Mouse (Mus musculus) ES-Bruce4 (cell line): ENCODE measurements around the gene Sh3bp4. TPM values are rescaled to one million over a fixed set of nuclear protein-coding genes. Genes with fewer than 3 reads are reported as not detected.
A peak's percentile ranks its signal among the peaks of the same experiment; 100 is the strongest.

ENCODE experiments used
- H3K27ac ChIP-seq: 2 replicates; pipeline ENCODE4 v1.5.1; 2012; ENCODE audit warnings: low read length, inconsistent platforms; ENCODE audit not compliant: insufficient read depth
- H3K27me3 ChIP-seq: 2 replicates; pipeline ENCODE4 v1.6.1; 2012; ENCODE audit warnings: mild to moderate bottlenecking, low read length, inconsistent platforms; ENCODE audit not compliant: control insufficient read depth, poor library complexity, insufficient read depth, severe bottlenecking
- H3K36me3 ChIP-seq: 2 replicates; pipeline ENCODE4 v1.6.1; 2012; ENCODE audit warnings: inconsistent platforms, mild to moderate bottlenecking, low read length, moderate library complexity; ENCODE audit not compliant: control insufficient read depth, poor library complexity, insufficient read depth, severe bottlenecking
- H3K4me1 ChIP-seq: one replicate; pipeline ENCODE4 v1.8.1; 2011; ENCODE audit warnings: low read length; ENCODE audit not compliant: control insufficient read depth, insufficient read depth
- H3K4me3 ChIP-seq: 2 replicates; pipeline ENCODE4 v1.5.1; 2011; ENCODE audit warnings: low read depth, mild to moderate bottlenecking, low read length
- H3K9ac ChIP-seq: 2 replicates; pipeline ENCODE4 v1.6.1; 2012; ENCODE audit warnings: low read depth, mild to moderate bottlenecking, inconsistent platforms; ENCODE audit not compliant: poor library complexity, severe bottlenecking
- H3K9me3 ChIP-seq: replicated peaks from 2 replicates; pipeline ENCODE4 v1.6.1; 2012; ENCODE audit warnings: mild to moderate bottlenecking, low read length, inconsistent platforms; ENCODE audit not compliant: control insufficient read depth, poor library complexity, insufficient read depth, severe bottlenecking
- CTCF ChIP-seq: IDR thresholded peaks from one replicate; pipeline ENCODE4 v1.8.1; 2011; ENCODE audit warnings: low read depth, low read length
- EP300 ChIP-seq: IDR thresholded peaks from 2 replicates; pipeline ENCODE4 v1.6.1; 2011; ENCODE audit warnings: low read depth, low read length; ENCODE audit not compliant: insufficient read depth
- POLR2A ChIP-seq: IDR thresholded peaks from one replicate; pipeline ENCODE4 v1.8.1; 2011; ENCODE audit warnings: low read length; ENCODE audit not compliant: insufficient read depth
- polyA plus RNA-seq: library from polyadenylated mRNA; stranded (reverse); fragments of >200 nt; gene quantifications from 2 replicates; pipeline ENCODE4 v1.2.4, GENCODE M21; 2011; ENCODE audit warnings: low read depth; ENCODE audit not compliant: missing spikeins, insufficient read depth, insufficient read length

Sh3bp4 gene
- 32.1 and 37.6 TPM in 2 replicates for polyA plus RNA-seq

DNA sequence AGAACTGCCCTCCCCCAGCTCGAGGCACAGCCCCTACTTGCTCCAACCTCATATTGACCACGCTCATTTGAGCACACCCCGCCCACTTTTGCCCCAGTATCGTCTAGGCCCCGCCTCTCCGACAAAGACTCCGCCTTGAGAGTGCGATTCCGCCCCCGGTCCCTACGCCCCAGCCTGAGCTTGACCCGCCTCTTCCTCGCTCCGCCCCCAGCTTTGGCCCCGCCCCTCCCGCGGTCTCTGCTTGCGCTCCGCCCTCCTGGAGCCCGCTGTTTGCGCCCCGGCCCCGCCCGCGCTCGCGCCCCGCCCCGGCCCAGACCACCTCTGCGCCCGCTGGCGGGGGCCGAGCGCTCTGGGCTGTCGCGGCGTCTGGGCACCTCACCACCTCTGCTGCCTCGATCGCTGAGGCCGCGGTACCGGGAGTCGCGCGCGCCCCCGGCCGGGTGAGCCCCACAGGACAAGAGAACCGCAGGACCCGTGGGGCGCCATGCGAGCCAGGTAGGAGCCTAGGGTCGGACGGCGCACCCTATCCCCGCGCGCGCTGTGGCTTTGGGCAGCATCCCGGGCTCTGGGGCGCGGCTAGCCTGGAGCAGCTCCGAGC is at the start of gene Sh3bp4:
Gene Sh3bp4, plus strand, starts transcription at position 313 of the 598 bp plus-strand sequence.
- Histone ChIP-seq H3K4me3 (peak within 1 kb of the TSS; percentile 72), H3K27me3 (no peaks in the 10 kb centered on the region), H3K27ac (peak within 1 kb of the TSS; percentile 93), H3K36me3 (no peaks in the 10 kb centered on the region), H3K9me3 (no peaks in the 10 kb centered on the region), H3K4me1 (peaks cover 7% of the 10 kb centered on the region), H3K9ac (peak within 1 kb of the TSS; percentile 82)
- TF ChIP-seq POLR2A (no peak), CTCF (no peak), EP300 (no peak)

DNA sequence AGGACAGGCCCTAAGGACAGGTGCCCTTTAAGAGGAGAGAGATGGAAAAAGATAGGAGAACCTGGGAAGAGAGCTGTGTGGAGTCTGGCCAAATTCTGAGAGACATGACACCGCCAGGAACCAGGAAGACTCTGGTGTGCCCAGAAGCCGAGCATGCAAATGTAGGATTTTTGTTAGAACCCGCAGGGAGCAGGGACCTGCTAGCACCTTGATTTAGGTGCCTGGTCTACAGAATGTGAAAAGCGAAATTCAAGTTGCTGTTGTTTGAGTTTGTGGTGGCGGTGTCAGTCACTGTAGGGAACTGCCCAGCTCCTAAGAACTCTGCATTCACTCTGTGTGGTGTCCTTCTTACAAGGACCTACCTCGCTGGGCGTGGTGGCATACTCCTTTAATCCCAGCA is 47.2 kb upstream of the Sh3bp4 start:
- no peak for TF ChIP-seq CTCF
- TF ChIP-seq EP300: no peak
- no peak for TF ChIP-seq POLR2A
- no peaks in the 10 kb centered on the region for H3K9me3 ChIP-seq
- H3K4me1 ChIP-seq: peaks cover 2% of the 10 kb centered on the region
- no peak overlapping the region for H3K4me3 ChIP-seq
- H3K36me3 ChIP-seq: no peaks in the 10 kb centered on the region
- H3K27ac ChIP-seq: no peak overlapping the region
- no peaks in the 10 kb centered on the region for H3K27me3 ChIP-seq
- H3K9ac ChIP-seq: no peak overlapping the region

DNA sequence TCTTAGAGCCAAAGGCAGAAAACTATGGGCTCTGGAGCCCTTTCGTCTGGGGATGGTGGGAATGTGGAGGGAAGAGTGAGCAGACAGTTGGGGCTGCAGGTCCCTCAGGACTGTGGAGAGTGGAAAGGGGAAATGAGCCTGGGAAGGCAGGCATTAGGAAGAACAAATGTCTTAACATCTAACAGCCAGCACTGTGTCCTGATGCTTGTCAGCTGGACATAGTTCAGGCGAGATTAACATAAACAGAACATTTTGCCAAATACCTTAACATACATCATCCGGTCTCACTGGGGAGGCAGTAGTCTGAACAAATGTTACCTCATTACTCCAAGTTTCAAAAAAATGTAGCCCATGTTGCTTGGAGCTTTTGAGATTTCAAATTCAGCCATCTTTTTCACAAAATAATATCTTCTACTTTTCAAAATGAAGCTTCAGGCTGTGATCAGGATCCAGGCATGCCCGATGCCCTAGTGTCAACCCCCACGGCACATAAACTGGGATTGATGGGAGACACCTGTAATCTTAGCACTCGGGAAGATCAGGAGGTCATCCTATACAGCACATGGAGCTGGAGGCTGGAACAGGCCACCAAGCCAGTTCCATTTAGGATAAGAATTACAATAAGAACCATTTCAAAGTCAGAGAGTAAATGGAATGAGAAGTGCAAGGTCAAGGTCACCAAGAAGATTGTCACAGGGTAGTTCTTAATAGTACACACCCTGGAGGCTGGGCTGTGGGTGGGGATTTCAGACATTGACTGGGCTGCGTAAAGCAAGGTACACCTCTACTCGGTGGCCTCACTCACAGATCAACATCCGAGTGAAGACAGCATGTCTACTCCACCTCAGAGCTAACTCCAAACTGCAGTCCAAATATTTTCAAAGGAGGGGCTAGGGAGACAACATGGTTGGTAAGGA is 45.3 kb upstream of the Sh3bp4 start:
- peak overlapping the region; percentile 36; the same call in 1 of the 2 replicates for H3K27ac ChIP-seq
- no peaks in the 10 kb centered on the region for H3K9me3 ChIP-seq
- no peaks in the 10 kb centered on the region for H3K36me3 ChIP-seq
- H3K27me3 ChIP-seq: no peaks in the 10 kb centered on the region
- TF ChIP-seq CTCF (no peak), POLR2A (no peak), EP300 (peak; percentile 78)
- 0 out of 2 replicates have a peak overlapping the region, but pooled peaks have one; percentile 4 for H3K4me3 ChIP-seq
- peaks cover 3% of the 10 kb centered on the region for H3K4me1 ChIP-seq
- H3K9ac ChIP-seq: 0 out of 2 replicates have a peak overlapping the region, but pooled peaks have one; percentile 15

DNA sequence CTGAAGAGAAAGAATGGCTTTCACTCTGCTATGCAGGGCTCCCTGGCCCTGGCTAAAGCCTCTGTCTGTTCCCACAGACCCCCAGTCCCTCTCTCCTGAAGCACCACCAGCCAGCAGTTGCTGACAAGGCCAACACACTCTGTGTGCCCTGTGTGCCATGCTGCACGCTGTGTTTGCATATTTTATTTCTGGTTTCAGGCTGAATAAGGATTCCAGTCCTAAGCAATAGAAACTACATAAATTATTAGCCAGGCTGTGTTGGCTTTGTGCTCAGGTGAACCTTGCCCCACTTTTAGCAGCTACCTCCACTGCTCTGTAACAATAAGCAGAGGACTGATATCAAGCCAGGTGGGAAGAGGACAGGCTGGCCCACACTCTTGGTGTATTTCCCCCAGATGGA is 44.2 kb upstream of the Sh3bp4 start:
- no peaks in the 10 kb centered on the region for H3K36me3 ChIP-seq
- H3K27ac ChIP-seq: no peak overlapping the region
- H3K27me3 ChIP-seq: no peaks in the 10 kb centered on the region
- H3K9ac ChIP-seq: no peak overlapping the region
- no peak for TF ChIP-seq POLR2A
- TF ChIP-seq CTCF: no peak
- TF ChIP-seq EP300: no peak
- no peaks in the 10 kb centered on the region for H3K9me3 ChIP-seq
- no peak overlapping the region for H3K4me3 ChIP-seq
- H3K4me1 ChIP-seq: peaks cover 3% of the 10 kb centered on the region

DNA sequence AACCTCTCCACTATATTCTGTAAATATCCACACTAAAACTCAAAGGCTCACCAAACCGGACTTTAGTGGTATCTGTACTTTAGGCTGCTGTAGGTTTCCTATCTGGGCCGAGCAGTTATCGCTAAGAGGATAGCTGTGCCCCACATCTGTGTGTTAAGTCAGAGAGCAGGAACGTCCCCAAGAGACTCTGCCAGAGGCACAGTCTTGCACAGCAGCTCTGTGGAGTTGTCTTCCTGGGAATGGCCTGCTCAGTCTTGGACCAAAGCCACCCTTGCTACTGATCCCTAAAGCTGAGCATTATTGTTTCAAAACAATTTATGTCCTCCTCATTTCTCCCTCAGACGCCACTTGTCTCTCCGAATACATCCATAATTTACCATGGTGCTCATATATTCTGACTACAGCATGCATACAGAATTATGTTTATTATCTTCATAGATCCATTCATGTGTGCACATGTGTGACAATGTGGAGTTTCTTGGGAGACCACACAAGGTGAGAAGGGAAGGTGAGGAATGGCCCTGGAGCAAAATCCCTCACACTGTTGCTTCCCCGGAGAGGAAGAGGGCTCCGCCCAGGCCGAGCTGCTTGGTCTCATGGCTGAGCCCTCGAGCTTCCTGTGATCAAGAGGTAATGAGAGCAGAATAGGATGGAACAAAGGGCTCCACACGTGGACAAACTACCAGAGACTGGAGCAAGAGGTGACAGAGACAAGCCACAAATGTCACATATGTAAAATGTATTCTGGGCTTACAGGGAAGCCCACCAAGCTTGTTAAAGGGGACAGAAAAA is 40.9 kb upstream of the Sh3bp4 start:
- H3K27me3 ChIP-seq: no peaks in the 10 kb centered on the region
- H3K4me1 ChIP-seq: peaks cover 4% of the 10 kb centered on the region
- peak overlapping the region; percentile 41; the same call in 1 of the 2 replicates for H3K27ac ChIP-seq
- H3K36me3 ChIP-seq: no peaks in the 10 kb centered on the region
- no peak for TF ChIP-seq POLR2A
- TF ChIP-seq EP300: peak; percentile 71; the same call in 1 of the 2 replicates
- H3K9ac ChIP-seq: no peak overlapping the region
- H3K9me3 ChIP-seq: no peaks in the 10 kb centered on the region
- H3K4me3 ChIP-seq: no peak overlapping the region
